Mouse (Mus musculus) heart, embryonic 11.5 days (tissue): ENCODE results near the gene Nfya. TPM values are rescaled to one million over a fixed set of nuclear protein-coding genes. Genes with fewer than 3 reads are reported as not detected.

Experiments used
- ATAC-seq: fragments of 200-750 bp; cut with Nextera tagmentation; replicated peaks from 2 replicates; pipeline ENCODE4 v1.8.0; 2017; ENCODE audit warnings: moderate library complexity; ENCODE audit not compliant: insufficient number of reproducible peaks, low FRiP score, low TSS enrichment
- H3K27ac ChIP-seq: fragments of 300-500 bp; sonication (generic); 2 replicates; pipeline ENCODE4 v1.5.1; 2014; ENCODE audit warnings: mild to moderate bottlenecking, low read depth, low read length
- H3K27me3 ChIP-seq: fragments of 300-500 bp; sonication (generic); 2 replicates; pipeline ENCODE4 v1.6.1; 2014; ENCODE audit warnings: mild to moderate bottlenecking, low read length, mixed read lengths; ENCODE audit not compliant: control insufficient read depth, insufficient read depth
- H3K36me3 ChIP-seq: fragments of 300-500 bp; sonication (generic); 2 replicates; pipeline ENCODE4 v1.6.1; 2014; ENCODE audit warnings: mild to moderate bottlenecking, low read length, moderate library complexity, mixed read lengths; ENCODE audit not compliant: control insufficient read depth, insufficient read depth
- H3K4me1 ChIP-seq: fragments of 300-500 bp; sonication (generic); 2 replicates; pipeline ENCODE4 v1.6.1; 2014; ENCODE audit warnings: low read length; ENCODE audit not compliant: control insufficient read depth, insufficient read depth
- H3K4me2 ChIP-seq: fragments of 300-500 bp; sonication (generic); 2 replicates; pipeline ENCODE4 v1.6.1; 2014; ENCODE audit warnings: mild to moderate bottlenecking, moderate library complexity
- H3K4me3 ChIP-seq: fragments of 300-500 bp; sonication (generic); 2 replicates; pipeline ENCODE4 v1.5.1; 2014; ENCODE audit warnings: low read depth, low read length
- H3K9ac ChIP-seq: fragments of 300-500 bp; sonication (generic); 2 replicates; pipeline ENCODE4 v1.6.1; 2014; ENCODE audit warnings: mild to moderate bottlenecking, low read depth, low read length, moderate library complexity
- H3K9me3 ChIP-seq: fragments of 300-500 bp; sonication (generic); replicated peaks from 2 replicates; pipeline ENCODE4 v1.6.1; 2016; ENCODE audit warnings: low read length; ENCODE audit not compliant: control insufficient read depth
- WGBS: fragments of 180-500 bp; shearing (Covaris S2); extraction: QIAGEN DNeasy Blood & Tissue Kit; methylation state at CpG from one replicate; pipeline ENCODE4 v1.1.7; 2014; ENCODE audit not compliant: insufficient replicate concordance; 5-methylcytosine and 5-hydroxymethylcytosine counted together
- polyA plus RNA-seq: library from polyadenylated mRNA; unstranded; fragments of >200 nt; fragmentation: Nextera tagmentation; extraction: Ambion mirVana; gene quantifications from 2 replicates; pipeline ENCODE4 v1.2.1, GENCODE M21; 2014

The Nfya gene
- polyA plus RNA-seq: 16.9 and 19.6 TPM in 2 replicates

GRCm38 (mm10) chr17:48409380-48410298 is at the start of gene Nfya, which contains the start of gene Oard1:
Nfya (minus strand) TSS chr17:48409906.
Oard1 (plus strand) TSS chr17:48410014.
- no peaks in the 10 kb centered on the region for H3K27me3 ChIP-seq
- peak within 1 kb of the TSS; percentile 96 for H3K4me3 ChIP-seq
- peak within 1 kb of the TSS; percentile 88 for H3K4me2 ChIP-seq
- H3K27ac ChIP-seq: peak within 1 kb of the TSS; percentile 100
- under 1% methylated on average over 82 of the region's 84 CpGs for WGBS
- peak within 1 kb of the TSS; percentile 99 for H3K9ac ChIP-seq
- ATAC-seq: peak; percentile 93
- H3K4me1 ChIP-seq: peaks cover 18% of the 10 kb centered on the region
- H3K36me3 ChIP-seq: no peaks in the 10 kb centered on the region
- H3K9me3 ChIP-seq: no peaks in the 10 kb centered on the region

GRCm38 (mm10) chr17:48457971-48458653 is 48.4 kb upstream of the Nfya start:
- 69% methylated on average over 13 of the region's 13 CpGs for WGBS
- Histone ChIP-seq H3K4me1 (no peaks in the 10 kb centered on the region), H3K27ac (no peak overlapping the region), H3K9ac (no peak overlapping the region), H3K4me2 (no peak overlapping the region), H3K4me3 (no peak overlapping the region), H3K36me3 (no peaks in the 10 kb centered on the region), H3K9me3 (no peaks in the 10 kb centered on the region), H3K27me3 (no peaks in the 10 kb centered on the region)
- ATAC-seq: no peak

GRCm38 (mm10) chr17:48455955-48456354 is 46.2 kb upstream of the Nfya start:
- ATAC-seq: no peak
- H3K4me1 ChIP-seq: no peaks in the 10 kb centered on the region
- no peak overlapping the region for H3K27ac ChIP-seq
- H3K36me3 ChIP-seq: no peaks in the 10 kb centered on the region
- H3K4me3 ChIP-seq: no peak overlapping the region
- H3K9ac ChIP-seq: no peak overlapping the region
- H3K9me3 ChIP-seq: no peaks in the 10 kb centered on the region
- no peaks in the 10 kb centered on the region for H3K27me3 ChIP-seq
- H3K4me2 ChIP-seq: no peak overlapping the region
- 85% methylated on average over 2 of the region's 2 CpGs for WGBS

- Histone ChIP-seq H3K27ac (no peak within 1 kb of the TSS), H3K9ac (no peak within 1 kb of the TSS), H3K4me2 (peak within 1 kb of the TSS; percentile 42), H3K4me3 (no peak within 1 kb of the TSS), H3K36me3 (no peaks in the 10 kb centered on the region), H3K4me1 (no peaks in the 10 kb centered on the region), H3K27me3 (no peaks in the 10 kb centered on the region), H3K9me3 (no peaks in the 10 kb centered on the region)
- ATAC-seq: no peak
- WGBS: 62% methylated on average over 11 of the region's 11 CpGs
Measured at GRCm38 (mm10) chr17:48454688-48455087, 45.0 kb upstream of the Nfya start, which contains the start of gene Unc5cl. Unc5cl (plus strand) TSS chr17:48454901.

GRCm38 (mm10) chr17:48454190-48454589 is 44.5 kb upstream of the Nfya start:
- 30% methylated on average over 7 of the region's 7 CpGs for WGBS
- no peaks in the 10 kb centered on the region for H3K9me3 ChIP-seq
- H3K9ac ChIP-seq: no peak overlapping the region
- H3K4me3 ChIP-seq: no peak overlapping the region
- no peaks in the 10 kb centered on the region for H3K36me3 ChIP-seq
- no peak for ATAC-seq
- H3K4me2 ChIP-seq: peak overlapping the region; percentile 42
- H3K27ac ChIP-seq: no peak overlapping the region
- H3K27me3 ChIP-seq: no peaks in the 10 kb centered on the region
- no peaks in the 10 kb centered on the region for H3K4me1 ChIP-seq

- ATAC-seq: no peak
- no peak overlapping the region for H3K4me2 ChIP-seq
- H3K9me3 ChIP-seq: no peaks in the 10 kb centered on the region
- no peaks in the 10 kb centered on the region for H3K4me1 ChIP-seq
- H3K4me3 ChIP-seq: no peak overlapping the region
- no peak overlapping the region for H3K9ac ChIP-seq
- no peak overlapping the region for H3K27ac ChIP-seq
- no peaks in the 10 kb centered on the region for H3K27me3 ChIP-seq
- 65% methylated on average over 7 of the region's 7 CpGs for WGBS
- no peaks in the 10 kb centered on the region for H3K36me3 ChIP-seq
Measured at GRCm38 (mm10) chr17:48453489-48453888, 43.8 kb upstream of the Nfya start.

GRCm38 (mm10) chr17:48451753-48452444 is 42.2 kb upstream of the Nfya start:
- no peaks in the 10 kb centered on the region for H3K9me3 ChIP-seq
- no peaks in the 10 kb centered on the region for H3K36me3 ChIP-seq
- no peak overlapping the region for H3K4me2 ChIP-seq
- 65% methylated on average over 9 of the region's 9 CpGs for WGBS
- H3K27me3 ChIP-seq: no peaks in the 10 kb centered on the region
- H3K4me3 ChIP-seq: no peak overlapping the region
- no peak for ATAC-seq
- H3K9ac ChIP-seq: no peak overlapping the region
- H3K4me1 ChIP-seq: no peaks in the 10 kb centered on the region
- H3K27ac ChIP-seq: no peak overlapping the region

- Histone ChIP-seq H3K9ac (no peak within 1 kb of the TSS), H3K27ac (no peak within 1 kb of the TSS), H3K4me1 (no peaks in the 10 kb centered on the region), H3K4me2 (no peak within 1 kb of the TSS), H3K27me3 (no peaks in the 10 kb centered on the region), H3K4me3 (no peak within 1 kb of the TSS), H3K9me3 (no peaks in the 10 kb centered on the region), H3K36me3 (no peaks in the 10 kb centered on the region)
- 55% methylated on average over 7 of the region's 7 CpGs for WGBS
- no peak for ATAC-seq
Measured at GRCm38 (mm10) chr17:48451353-48451675, 41.6 kb upstream of the Nfya start, which contains the start of gene Tspo2. Tspo2 (minus strand) TSS chr17:48451522.
